Mouse (Mus musculus): ENCODE data around the gene Trim54. TPM values are rescaled to one million over a fixed set of nuclear protein-coding genes. Genes with fewer than 3 reads are reported as not detected.

Gene Trim54
- polyA plus RNA-seq, 1 experiment from 2014 or later = 0.79 TPM

DNA sequence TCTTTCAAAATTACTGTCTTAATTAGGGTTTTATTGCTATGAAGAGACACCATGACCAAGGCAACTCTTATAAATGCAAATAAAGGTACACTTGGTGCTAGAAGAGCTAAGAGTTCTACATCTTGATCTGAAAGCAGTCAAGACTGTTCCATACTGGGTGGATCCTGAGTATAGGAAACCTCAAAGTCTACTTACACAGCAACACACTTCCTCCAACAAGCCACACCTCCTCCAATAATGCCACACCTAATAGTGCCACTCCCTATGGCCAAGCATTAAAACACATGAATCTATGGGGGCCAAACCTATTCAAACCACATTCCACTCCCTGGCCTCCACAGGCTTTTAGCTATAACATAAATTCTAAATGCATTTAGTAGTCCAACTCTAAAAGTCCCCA is 46.0 kb downstream of the Trim54 start:
- Histone ChIP-seq H3K9ac (no peak overlapping the region), H3K27me3 (replicated peaks) (no peaks in the 10 kb centered on the region), H3K4me3 (no peak overlapping the region), H3K9me3 (no peaks in the 10 kb centered on the region), H3K27ac (no peak overlapping the region), H3K4me1 (no peaks in the 10 kb centered on the region), H3K4me2 (replicated peaks) (no peak overlapping the region), H3K36me3 (peaks cover 87% of the 10 kb centered on the region)
- ATAC-seq (ENCODE audit: low FRiP score, low read depth) = no peak

- H3K27ac ChIP-seq = no peak overlapping the region
- WGBS = 91% methylated on average over 1 of the region's 1 CpGs
- no peak overlapping the region for H3K4me2 ChIP-seq (replicated peaks)
- H3K4me3 ChIP-seq = no peak overlapping the region
- no peaks in the 10 kb centered on the region for H3K9me3 ChIP-seq
- H3K27me3 ChIP-seq (replicated peaks) = no peaks in the 10 kb centered on the region
- no peaks in the 10 kb centered on the region for H3K4me1 ChIP-seq
- H3K9ac ChIP-seq = no peak overlapping the region
- H3K36me3 ChIP-seq = peaks cover 85% of the 10 kb centered on the region
- no peak for ATAC-seq (ENCODE audit: low FRiP score, low read depth)
Measured at GRCm38 (mm10) chr5:31164878-31165277, 48.4 kb downstream of the Trim54 start.

- Histone ChIP-seq H3K9ac (no peak overlapping the region), H3K4me3 (no peak overlapping the region), H3K9me3 (no peaks in the 10 kb centered on the region), H3K36me3 (peaks cover 91% of the 10 kb centered on the region), H3K27me3 (replicated peaks) (no peaks in the 10 kb centered on the region), H3K4me1 (no peaks in the 10 kb centered on the region), H3K4me2 (replicated peaks) (no peak overlapping the region), H3K27ac (no peak overlapping the region)
- ATAC-seq (ENCODE audit: low FRiP score, low read depth) = no peak
- 92% methylated on average over 4 of the region's 4 CpGs for WGBS
Measured at GRCm38 (mm10) chr5:31168630-31169029, 52.1 kb downstream of the Trim54 start.

GRCm38 (mm10) chr5:31179301-31179765 is 62.8 kb downstream of the Trim54 start:
- Histone ChIP-seq H3K27ac (peak overlapping the region; percentile 75; the same call in 1 of the 2 replicates), H3K9ac (peak overlapping the region; percentile 78), H3K9me3 (no peaks in the 10 kb centered on the region), H3K27me3 (replicated peaks) (no peaks in the 10 kb centered on the region), H3K4me1 (peaks cover 6% of the 10 kb centered on the region; the same call in 1 of the 2 replicates), H3K4me3 (peak overlapping the region; percentile 73), H3K4me2 (replicated peaks) (peak overlapping the region; percentile 93), H3K36me3 (peaks cover 5% of the 10 kb centered on the region)
- WGBS = under 1% methylated on average over 25 of the region's 25 CpGs
- peak; percentile 14; the same call in 1 of the 2 replicates for ATAC-seq (ENCODE audit: low FRiP score, low read depth)

- ATAC-seq (ENCODE audit: low FRiP score, low read depth) = peak; percentile 97
- Histone ChIP-seq H3K27me3 (replicated peaks) (no peaks in the 10 kb centered on the region), H3K9me3 (no peaks in the 10 kb centered on the region), H3K4me2 (replicated peaks) (peak within 1 kb of the TSS; percentile 93), H3K27ac (peak within 1 kb of the TSS; percentile 75), H3K9ac (peak within 1 kb of the TSS; percentile 78), H3K36me3 (no peaks in the 10 kb centered on the region), H3K4me1 (peaks cover 6% of the 10 kb centered on the region; the same call in 1 of the 2 replicates), H3K4me3 (peak within 1 kb of the TSS; percentile 73)
- under 1% methylated on average over 59 of the region's 59 CpGs for WGBS
Measured at GRCm38 (mm10) chr5:31179766-31180630, 63.5 kb downstream of the Trim54 start, which contains the start of the genes Gm29609 and Gtf3c2. Gene Gm29609, minus strand, starts transcription at chr5:31179911. Gene Gtf3c2, minus strand, starts transcription at chr5:31180144.

DNA sequence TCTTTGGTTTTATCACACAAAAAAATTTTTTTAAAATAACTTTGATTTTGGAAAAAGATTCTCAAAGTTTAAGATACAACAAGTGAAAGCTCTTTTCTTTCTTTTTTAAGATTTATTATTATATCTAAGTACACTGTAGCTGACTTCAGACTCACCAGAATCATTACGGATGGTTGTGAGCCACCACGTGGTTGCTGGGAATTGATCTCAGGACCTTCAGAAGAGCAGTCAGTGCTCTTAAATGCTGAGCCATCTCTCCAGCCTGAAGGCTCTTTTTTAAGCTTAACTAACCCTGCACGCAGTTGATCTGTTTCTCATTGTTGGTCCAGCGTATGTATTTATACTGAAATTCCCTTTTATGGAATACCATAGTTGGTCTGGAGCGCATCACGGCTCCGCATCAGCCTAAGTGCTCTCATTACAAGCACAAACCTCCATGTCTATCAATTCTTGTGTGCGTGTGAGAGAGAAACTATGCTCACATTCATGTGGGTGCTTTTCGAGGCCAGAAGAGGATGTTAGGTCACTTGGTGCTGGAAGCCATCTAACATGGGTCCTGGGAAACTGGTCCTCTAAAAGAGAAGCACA is 64.8 kb downstream of the Trim54 start:
- Histone ChIP-seq H3K4me1 (peaks cover 6% of the 10 kb centered on the region; the same call in 1 of the 2 replicates), H3K4me2 (replicated peaks) (no peak overlapping the region), H3K9ac (no peak overlapping the region), H3K36me3 (no peaks in the 10 kb centered on the region), H3K4me3 (no peak overlapping the region), H3K9me3 (no peaks in the 10 kb centered on the region), H3K27me3 (replicated peaks) (no peaks in the 10 kb centered on the region), H3K27ac (no peak overlapping the region)
- 95% methylated on average over 9 of the region's 9 CpGs for WGBS
- ATAC-seq (ENCODE audit: low FRiP score, low read depth) = no peak

DNA sequence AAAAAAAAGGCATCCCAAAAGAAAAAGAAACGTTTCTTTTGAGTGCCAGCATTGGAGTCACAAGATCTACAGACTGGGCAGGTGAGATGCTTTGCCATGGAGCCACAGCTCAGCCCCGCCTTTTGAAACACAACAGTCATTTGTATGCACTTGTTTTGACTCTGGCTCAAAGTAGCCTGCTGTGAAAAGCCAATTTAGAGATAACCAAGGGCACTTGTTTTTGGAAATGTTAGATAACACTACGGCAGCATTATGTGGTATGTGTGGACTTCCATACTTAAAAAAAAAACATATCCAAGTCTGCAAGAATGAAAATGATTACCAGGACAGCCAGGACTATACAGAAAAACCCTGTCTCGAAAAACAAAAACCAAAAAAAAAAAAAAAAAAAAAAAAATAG is 67.2 kb downstream of the Trim54 start:
- H3K4me1 ChIP-seq = no peaks in the 10 kb centered on the region
- H3K4me3 ChIP-seq = no peak overlapping the region
- no peaks in the 10 kb centered on the region for H3K27me3 ChIP-seq (replicated peaks)
- no peak overlapping the region for H3K9ac ChIP-seq
- 61% methylated on average over 4 of the region's 4 CpGs for WGBS
- H3K27ac ChIP-seq = no peak overlapping the region
- H3K36me3 ChIP-seq = peaks cover 22% of the 10 kb centered on the region
- no peak for ATAC-seq (ENCODE audit: low FRiP score, low read depth)
- no peak overlapping the region for H3K4me2 ChIP-seq (replicated peaks)
- no peaks in the 10 kb centered on the region for H3K9me3 ChIP-seq

Other genes starting within 250 kb of the Trim54 start
- gene Tmem214, start 248.7 kb upstream of the Trim54 start, polyA plus RNA-seq (2016; fragmentation: Nextera tagmentation; extraction: Ambion mirVana) = 60.2 and 61.4 TPM in 2 replicates
- gene Agbl5, start 228.0 kb upstream of the Trim54 start, polyA plus RNA-seq (2016; fragmentation: Nextera tagmentation; extraction: Ambion mirVana) = 27.5 and 29.0 TPM in 2 replicates
- gene Ost4, start 208.9 kb upstream of the Trim54 start, polyA plus RNA-seq (2016; fragmentation: Nextera tagmentation; extraction: Ambion mirVana) = 294 and 304 TPM in 2 replicates
- gene Emilin1, start 203.3 kb upstream of the Trim54 start, polyA plus RNA-seq (2016; fragmentation: Nextera tagmentation; extraction: Ambion mirVana) = 63.7 and 75.3 TPM in 2 replicates
- gene Khk, start 195.3 kb upstream of the Trim54 start, polyA plus RNA-seq (2016; fragmentation: Nextera tagmentation; extraction: Ambion mirVana) = 6.7 and 8.6 TPM in 2 replicates
- gene Cgref1, start 171.1 kb upstream of the Trim54 start, polyA plus RNA-seq (2016; fragmentation: Nextera tagmentation; extraction: Ambion mirVana) = 15.9 and 17.7 TPM in 2 replicates
- gene Preb, start 156.4 kb upstream of the Trim54 start, polyA plus RNA-seq (2016; fragmentation: Nextera tagmentation; extraction: Ambion mirVana) = 128 and 130 TPM in 2 replicates
- not detected in 2 replicates for gene Tcf23, start 148.1 kb upstream of the Trim54 start, polyA plus RNA-seq (2016; fragmentation: Nextera tagmentation; extraction: Ambion mirVana)
- gene Atraid, start 68.4 kb upstream of the Trim54 start, polyA plus RNA-seq (2016; fragmentation: Nextera tagmentation; extraction: Ambion mirVana) = 119 and 125 TPM in 2 replicates
- gene Slc5a6, start 67.8 kb upstream of the Trim54 start, polyA plus RNA-seq (2016; fragmentation: Nextera tagmentation; extraction: Ambion mirVana) = 11.0 and 12.2 TPM in 2 replicates
- 24.2 and 30.1 TPM in 2 replicates for gene Cad, start 61.9 kb upstream of the Trim54 start, polyA plus RNA-seq (2016; fragmentation: Nextera tagmentation; extraction: Ambion mirVana)
- gene Dnajc5g, start 10.4 kb upstream of the Trim54 start, polyA plus RNA-seq (2016; fragmentation: Nextera tagmentation; extraction: Ambion mirVana) = not detected in 2 replicates
- 16.2 and 18.8 TPM in 2 replicates for gene Slc30a3, start 8.5 kb upstream of the Trim54 start, polyA plus RNA-seq (2016; fragmentation: Nextera tagmentation; extraction: Ambion mirVana)
- gene Ucn, start 22.1 kb downstream of the Trim54 start, polyA plus RNA-seq (2016; fragmentation: Nextera tagmentation; extraction: Ambion mirVana) = not detected in 2 replicates
- gene Mpv17, start 37.5 kb downstream of the Trim54 start, polyA plus RNA-seq (2016; fragmentation: Nextera tagmentation; extraction: Ambion mirVana) = 50.3 and 51.5 TPM in 2 replicates
- 1.5 and 2.4 TPM in 2 replicates for gene Gm29609, start 63.2 kb downstream of the Trim54 start, polyA plus RNA-seq (2016; fragmentation: Nextera tagmentation; extraction: Ambion mirVana)
- 86.7 and 90.5 TPM in 2 replicates for gene Gtf3c2, start 63.4 kb downstream of the Trim54 start, polyA plus RNA-seq (2016; fragmentation: Nextera tagmentation; extraction: Ambion mirVana)
- 131 and 134 TPM in 2 replicates for gene Snx17, start 76.5 kb downstream of the Trim54 start, polyA plus RNA-seq (2016; fragmentation: Nextera tagmentation; extraction: Ambion mirVana)
- 71.7 and 80.3 TPM in 2 replicates for gene Eif2b4, start 76.7 kb downstream of the Trim54 start, polyA plus RNA-seq (2016; fragmentation: Nextera tagmentation; extraction: Ambion mirVana)
- 24.2 and 27.3 TPM in 2 replicates for gene Zfp513, start 85.6 kb downstream of the Trim54 start, polyA plus RNA-seq (2016; fragmentation: Nextera tagmentation; extraction: Ambion mirVana)
- gene Ppm1g, start 104.0 kb downstream of the Trim54 start, polyA plus RNA-seq (2016; fragmentation: Nextera tagmentation; extraction: Ambion mirVana) = 151 and 161 TPM in 2 replicates
- 150 TPM in 2 replicates for gene Nrbp1, start 124.2 kb downstream of the Trim54 start, polyA plus RNA-seq (2016; fragmentation: Nextera tagmentation; extraction: Ambion mirVana)
- 0.80 and 0.90 TPM in 2 replicates for gene Gm9970, start 124.5 kb downstream of the Trim54 start, polyA plus RNA-seq (2016; fragmentation: Nextera tagmentation; extraction: Ambion mirVana)
- 3.1 and 5.1 TPM in 2 replicates for gene Krtcap3, start 135.0 kb downstream of the Trim54 start, polyA plus RNA-seq (2016; fragmentation: Nextera tagmentation; extraction: Ambion mirVana)
- 41.2 and 43.9 TPM in 2 replicates for gene Ift172, start 174.4 kb downstream of the Trim54 start, polyA plus RNA-seq (2016; fragmentation: Nextera tagmentation; extraction: Ambion mirVana)
- 79.5 and 80.7 TPM in 2 replicates for gene Fndc4, start 179.4 kb downstream of the Trim54 start, polyA plus RNA-seq (2016; fragmentation: Nextera tagmentation; extraction: Ambion mirVana)
- gene Gckr, start 180.7 kb downstream of the Trim54 start, polyA plus RNA-seq (2016; fragmentation: Nextera tagmentation; extraction: Ambion mirVana) = 0.23 and 0.49 TPM in 2 replicates